Mouse (Mus musculus) liver, embryonic 13.5 days (tissue): ENCODE data around the gene Mei1. TPM values are rescaled to one million over a fixed set of nuclear protein-coding genes. Genes with fewer than 3 reads are reported as not detected.

ENCODE experiments used
- ATAC-seq: fragments of 200-750 bp; cut with Nextera tagmentation; 2 replicates; pipeline ENCODE4 v1.8.0; 2017; ENCODE audit warnings: low read depth, mild to moderate bottlenecking, moderate number of reproducible peaks, moderate library complexity
- DNase-seq: peaks from one replicate; pipeline ENCODE4 v3.0.0; 2022
- H3K27ac ChIP-seq: fragments of 300-500 bp; sonication (generic); 2 replicates; pipeline ENCODE4 v1.5.1; 2015; ENCODE audit warnings: moderate library complexity, mild to moderate bottlenecking, inconsistent platforms
- H3K27me3 ChIP-seq: fragments of 300-500 bp; sonication (generic); 2 replicates; pipeline ENCODE4 v1.6.1; 2015; ENCODE audit warnings: mild to moderate bottlenecking, inconsistent platforms
- H3K36me3 ChIP-seq: fragments of 300-500 bp; sonication (generic); 2 replicates; pipeline ENCODE4 v1.6.1; 2015; ENCODE audit warnings: mild to moderate bottlenecking, inconsistent platforms
- H3K4me1 ChIP-seq: fragments of 300-500 bp; sonication (generic); replicated peaks from 2 replicates; pipeline ENCODE4 v1.6.1; 2015; ENCODE audit warnings: inconsistent platforms
- H3K4me2 ChIP-seq: fragments of 300-500 bp; sonication (generic); 2 replicates; pipeline ENCODE4 v1.6.1; 2015; ENCODE audit warnings: inconsistent platforms, mild to moderate bottlenecking, moderate library complexity
- H3K4me3 ChIP-seq: fragments of 300-500 bp; sonication (generic); replicated peaks from 2 replicates; pipeline ENCODE4 v1.5.1; 2015; ENCODE audit warnings: mild to moderate bottlenecking, inconsistent platforms
- H3K9ac ChIP-seq: fragments of 300-500 bp; sonication (generic); 2 replicates; pipeline ENCODE4 v1.6.1; 2015; ENCODE audit warnings: mild to moderate bottlenecking, inconsistent platforms
- H3K9me3 ChIP-seq: fragments of 300-500 bp; sonication (generic); replicated peaks from 2 replicates; pipeline ENCODE4 v1.6.1; 2016; ENCODE audit warnings: inconsistent platforms
- WGBS: fragments of 180-500 bp; shearing (Covaris S2); methylation state at CpG from one replicate; pipeline ENCODE4 v1.1.7; 2015; ENCODE audit not compliant: insufficient replicate concordance; 5-methylcytosine and 5-hydroxymethylcytosine counted together
- polyA plus RNA-seq: library from polyadenylated mRNA; unstranded; fragments of >200 nt; fragmentation: Nextera tagmentation; extraction: Ambion mirVana; gene quantifications from 2 replicates; pipeline ENCODE4 v1.2.1, GENCODE M21; 2015

The Mei1 gene
- polyA plus RNA-seq, 1 experiment from 2014 or later = not detected

GRCm38 (mm10) chr15:82046246-82046891 is 23.4 kb upstream of the Mei1 start:
- Histone ChIP-seq H3K4me3 (peak overlapping the region; percentile 99), H3K36me3 (peaks cover 27% of the 10 kb centered on the region), H3K9ac (peak overlapping the region; percentile 99), H3K27ac (peak overlapping the region; percentile 91), H3K4me2 (peak overlapping the region; percentile 90), H3K9me3 (no peaks in the 10 kb centered on the region), H3K4me1 (peaks cover 37% of the 10 kb centered on the region), H3K27me3 (peaks cover 17% of the 10 kb centered on the region)
- ATAC-seq (peak; percentile 49), DNase-seq (peak; percentile 8)
- WGBS = under 1% methylated on average over 26 of the region's 26 CpGs

DNA sequence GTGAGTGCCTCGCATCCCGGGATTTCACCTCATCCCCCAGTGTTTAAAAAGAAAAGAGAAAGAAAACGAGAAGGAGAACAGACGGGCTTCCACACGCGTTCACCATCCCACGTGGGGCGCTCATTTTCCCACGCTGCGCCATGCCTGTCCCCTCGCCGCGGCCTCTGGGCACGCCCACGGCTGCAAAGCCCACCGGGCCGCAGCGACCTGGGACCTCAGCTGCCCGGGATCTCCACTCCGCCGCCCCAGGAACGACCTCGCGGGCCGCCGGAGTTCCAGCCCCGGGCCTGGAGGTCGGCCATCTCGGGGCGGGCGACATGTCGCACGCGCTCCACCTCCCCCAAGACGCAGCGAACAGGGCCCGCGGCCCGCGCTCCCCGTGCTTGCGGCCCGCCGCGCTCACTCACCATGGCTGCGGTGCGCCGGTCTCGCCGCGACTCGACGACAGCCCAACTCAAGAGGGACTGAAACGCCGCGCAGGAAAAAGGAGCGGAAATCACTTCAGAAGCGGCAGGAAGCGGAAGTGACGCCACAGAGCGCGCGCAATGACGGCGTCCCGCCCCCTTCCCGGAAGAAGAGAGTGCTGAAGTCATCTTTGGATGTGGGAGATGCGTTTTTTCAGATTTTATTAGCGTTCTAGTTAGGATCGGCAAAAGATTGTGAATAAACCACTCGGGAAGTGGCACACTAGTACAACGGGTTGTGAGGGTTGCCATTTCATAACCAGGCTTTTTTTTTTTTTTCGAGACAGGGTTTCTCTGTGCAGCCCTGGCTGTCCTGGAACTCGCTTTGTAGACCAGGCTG is 22.5 kb upstream of the Mei1 start, which contains the start of gene Snu13:
TSS of gene Snu13 (minus strand) at position 519 of the 804 bp plus-strand sequence.
- peak within 1 kb of the TSS; percentile 99 for H3K4me3 ChIP-seq
- DNase-seq = peak; percentile 84
- peak; percentile 84 for ATAC-seq
- peaks cover 17% of the 10 kb centered on the region for H3K27me3 ChIP-seq
- H3K9ac ChIP-seq = peak within 1 kb of the TSS; percentile 99
- H3K4me1 ChIP-seq = peaks cover 37% of the 10 kb centered on the region
- peaks cover 24% of the 10 kb centered on the region for H3K36me3 ChIP-seq
- peak within 1 kb of the TSS; percentile 90 for H3K4me2 ChIP-seq
- whole genome bisulfite sequencing = under 1% methylated on average over 74 of the region's 74 CpGs
- peak within 1 kb of the TSS; percentile 91 for H3K27ac ChIP-seq
- H3K9me3 ChIP-seq = no peaks in the 10 kb centered on the region

DNA sequence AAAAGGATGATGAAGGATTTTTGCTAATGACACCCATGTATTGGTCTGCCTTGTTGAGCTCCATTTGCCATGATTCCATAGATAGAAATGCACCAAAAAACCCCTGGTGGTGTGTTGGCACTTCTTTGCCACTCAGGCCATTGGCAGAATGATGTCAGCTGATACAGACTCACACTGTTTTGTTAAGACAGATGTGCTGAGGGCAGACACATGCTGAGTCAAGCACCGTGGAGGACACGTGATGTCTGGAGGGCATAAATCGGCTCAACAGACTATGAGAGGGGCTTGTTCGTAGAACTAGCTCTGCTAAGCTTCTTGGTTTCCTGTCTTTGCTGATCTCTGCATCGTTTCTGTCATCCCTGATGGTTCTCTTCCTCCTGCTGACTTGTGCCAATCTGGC is 17.3 kb upstream of the Mei1 start:
- WGBS = 52% methylated on average over 5 of the region's 5 CpGs
- H3K4me2 ChIP-seq = no peak overlapping the region
- no peak overlapping the region for H3K4me3 ChIP-seq
- no peaks in the 10 kb centered on the region for H3K36me3 ChIP-seq
- peaks cover 7% of the 10 kb centered on the region for H3K4me1 ChIP-seq
- DNase-seq (no peak), ATAC-seq (no peak)
- peaks cover 22% of the 10 kb centered on the region for H3K27me3 ChIP-seq
- H3K9me3 ChIP-seq = no peaks in the 10 kb centered on the region
- H3K9ac ChIP-seq = no peak overlapping the region
- H3K27ac ChIP-seq = no peak overlapping the region

- Histone ChIP-seq H3K27ac (no peak within 1 kb of the TSS), H3K9me3 (no peaks in the 10 kb centered on the region), H3K36me3 (no peaks in the 10 kb centered on the region), H3K27me3 (peaks cover 30% of the 10 kb centered on the region), H3K9ac (no peak within 1 kb of the TSS), H3K4me3 (no peak within 1 kb of the TSS), H3K4me2 (no peak within 1 kb of the TSS), H3K4me1 (no peaks in the 10 kb centered on the region)
- ATAC-seq (no peak), DNase-seq (no peak)
- WGBS = 50% methylated on average over 1 of the region's 1 CpGs
Measured at GRCm38 (mm10) chr15:82058719-82059201, 11.0 kb upstream of the Mei1 start, which contains the start of gene 4930407I10Rik. TSS of gene 4930407I10Rik (plus strand) at chr15:82059151.

DNA sequence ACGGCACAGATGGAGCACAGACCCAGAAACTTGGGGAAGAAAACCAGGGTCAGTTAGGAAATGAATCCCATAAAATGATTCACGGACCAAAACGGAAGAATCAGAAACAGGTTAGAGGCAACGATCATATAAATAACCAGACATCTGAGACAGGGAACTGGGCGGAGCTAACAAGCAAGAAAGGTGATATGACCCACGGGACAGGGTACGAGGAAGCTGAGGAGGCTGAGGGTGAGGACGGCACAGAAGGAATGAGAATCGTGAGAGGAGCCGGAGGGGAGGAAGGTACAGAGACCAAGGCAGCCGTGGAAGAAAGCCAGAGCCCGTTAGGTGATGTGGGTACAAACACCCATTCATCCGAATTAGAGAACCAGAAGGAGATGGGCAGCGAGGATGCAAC is 5.9 kb upstream of the Mei1 start:
- Histone ChIP-seq H3K27ac (no peak overlapping the region), H3K4me2 (no peak overlapping the region), H3K36me3 (no peaks in the 10 kb centered on the region), H3K4me1 (no peaks in the 10 kb centered on the region), H3K4me3 (no peak overlapping the region), H3K9me3 (no peaks in the 10 kb centered on the region), H3K27me3 (peaks cover 74% of the 10 kb centered on the region), H3K9ac (no peak overlapping the region)
- DNase-seq = no peak
- no peak for ATAC-seq
- whole genome bisulfite sequencing = 57% methylated on average over 14 of the region's 14 CpGs

- 12% methylated on average over 7 of the region's 7 CpGs for WGBS
- Histone ChIP-seq H3K27ac (no peak overlapping the region), H3K4me2 (no peak overlapping the region), H3K27me3 (peaks cover 83% of the 10 kb centered on the region), H3K9ac (no peak overlapping the region), H3K4me3 (no peak overlapping the region), H3K4me1 (no peaks in the 10 kb centered on the region), H3K9me3 (no peaks in the 10 kb centered on the region), H3K36me3 (no peaks in the 10 kb centered on the region)
- DNase-seq = peak; percentile 39
- ATAC-seq = no peak
Measured at GRCm38 (mm10) chr15:82065511-82065910, 4.3 kb upstream of the Mei1 start.

GRCm38 (mm10) chr15:82071816-82072469 is 2.1 kb downstream of the Mei1 start:
- DNase-seq (no peak), ATAC-seq (no peak)
- H3K9ac ChIP-seq = no peak overlapping the region
- H3K4me1 ChIP-seq = no peaks in the 10 kb centered on the region
- no peaks in the 10 kb centered on the region for H3K36me3 ChIP-seq
- peaks cover 55% of the 10 kb centered on the region for H3K27me3 ChIP-seq
- H3K27ac ChIP-seq = no peak overlapping the region
- no peak overlapping the region for H3K4me2 ChIP-seq
- no peaks in the 10 kb centered on the region for H3K9me3 ChIP-seq
- H3K4me3 ChIP-seq = no peak overlapping the region
- WGBS = 78% methylated on average over 26 of the region's 26 CpGs

DNA sequence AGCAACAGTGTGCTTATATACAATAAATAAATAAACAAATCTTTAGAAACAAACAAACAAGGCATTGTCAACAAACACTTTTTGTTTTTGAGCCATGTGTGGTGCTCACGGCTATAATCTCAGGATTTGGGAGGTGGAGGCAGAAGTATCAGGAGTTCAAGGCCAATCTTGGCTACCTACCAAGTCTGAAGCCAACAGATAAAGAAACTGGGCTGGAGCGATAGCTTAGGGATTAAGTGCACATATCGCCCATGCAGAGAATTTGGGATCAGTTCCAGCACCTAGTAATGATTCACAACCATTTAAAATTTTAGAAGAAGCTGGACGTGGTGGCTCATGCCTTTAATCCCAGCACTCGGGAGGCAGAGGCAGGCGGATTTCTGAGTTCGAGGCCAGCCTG is 3.7 kb downstream of the Mei1 start:
- Histone ChIP-seq H3K36me3 (no peaks in the 10 kb centered on the region), H3K4me3 (no peak overlapping the region), H3K4me2 (no peak overlapping the region), H3K9ac (no peak overlapping the region), H3K27me3 (peaks cover 47% of the 10 kb centered on the region), H3K4me1 (no peaks in the 10 kb centered on the region), H3K9me3 (no peaks in the 10 kb centered on the region), H3K27ac (no peak overlapping the region)
- DNase-seq (no peak), ATAC-seq (no peak)
- 68% methylated on average over 7 of the region's 7 CpGs for WGBS

- H3K9me3 ChIP-seq = no peaks in the 10 kb centered on the region
- no peak overlapping the region for H3K4me2 ChIP-seq
- no peak for DNase-seq
- H3K27ac ChIP-seq = no peak overlapping the region
- peaks cover 19% of the 10 kb centered on the region; the same call in 1 of the 2 replicates for H3K27me3 ChIP-seq
- H3K36me3 ChIP-seq = no peaks in the 10 kb centered on the region
- WGBS = 42% methylated on average over 10 of the region's 10 CpGs
- no peak overlapping the region for H3K9ac ChIP-seq
- H3K4me3 ChIP-seq = no peak overlapping the region
- H3K4me1 ChIP-seq = no peaks in the 10 kb centered on the region
- no peak for ATAC-seq
Measured at GRCm38 (mm10) chr15:82079883-82080282, 10.1 kb downstream of the Mei1 start.

DNA sequence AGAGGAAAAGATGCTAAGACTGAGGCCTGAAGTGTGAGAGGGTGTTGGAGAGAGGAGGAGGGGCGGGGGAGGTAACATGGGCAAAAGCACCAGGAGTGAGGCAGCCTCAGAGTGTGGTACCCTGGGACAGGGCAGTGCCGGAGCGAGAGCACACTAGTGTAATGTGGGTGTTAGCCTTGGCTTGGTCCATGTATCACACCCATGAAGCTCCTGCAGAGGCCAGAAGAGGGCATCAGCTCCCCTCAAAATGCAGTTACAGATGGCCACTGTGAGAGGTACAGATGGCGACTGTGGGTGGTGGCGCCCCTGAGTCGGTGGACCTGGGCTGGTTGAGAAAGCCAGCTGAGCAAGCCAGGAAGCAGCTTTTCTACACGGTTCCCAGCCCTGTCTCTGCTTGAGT is 11.4 kb downstream of the Mei1 start:
- Histone ChIP-seq H3K27me3 (peaks cover 25% of the 10 kb centered on the region), H3K9ac (no peak overlapping the region), H3K36me3 (no peaks in the 10 kb centered on the region), H3K9me3 (no peaks in the 10 kb centered on the region), H3K4me2 (no peak overlapping the region), H3K4me1 (no peaks in the 10 kb centered on the region), H3K4me3 (no peak overlapping the region), H3K27ac (no peak overlapping the region)
- WGBS = 27% methylated on average over 7 of the region's 7 CpGs
- no peak for ATAC-seq
- no peak for DNase-seq

DNA sequence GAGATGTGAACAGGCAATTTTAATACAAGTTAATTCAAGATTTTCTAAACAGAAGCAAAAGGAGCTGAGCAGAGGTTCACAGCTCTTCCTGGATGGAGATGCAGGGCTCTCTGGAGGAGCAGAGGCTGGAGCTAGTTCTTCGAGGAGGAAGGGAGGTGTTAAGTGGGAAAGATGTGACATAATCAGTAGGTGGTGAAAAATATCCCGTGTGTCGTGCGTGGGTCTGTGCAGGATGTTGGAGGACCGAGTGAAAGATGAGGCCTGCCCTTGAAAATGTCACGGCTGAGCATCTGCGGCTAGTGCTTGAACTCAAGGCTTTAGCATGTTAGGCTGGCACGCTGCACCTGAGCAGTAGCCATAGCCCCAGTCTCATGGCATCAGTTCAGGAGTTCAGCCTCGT is 15.8 kb downstream of the Mei1 start:
- H3K36me3 ChIP-seq = no peaks in the 10 kb centered on the region
- no peak overlapping the region for H3K9ac ChIP-seq
- WGBS = 64% methylated on average over 9 of the region's 9 CpGs
- ATAC-seq (no peak), DNase-seq (no peak)
- no peaks in the 10 kb centered on the region for H3K4me1 ChIP-seq
- H3K4me3 ChIP-seq = no peak overlapping the region
- peaks cover 40% of the 10 kb centered on the region for H3K27me3 ChIP-seq
- no peaks in the 10 kb centered on the region for H3K9me3 ChIP-seq
- H3K27ac ChIP-seq = no peak overlapping the region
- H3K4me2 ChIP-seq = no peak overlapping the region
